Mouse (Mus musculus): ENCODE data around the gene Sctr. TPM values are rescaled to one million over a fixed set of nuclear protein-coding genes. Genes with fewer than 3 reads are reported as not detected.

The Sctr gene
- polyA plus RNA-seq, 1 experiment: 0.25 TPM

DNA sequence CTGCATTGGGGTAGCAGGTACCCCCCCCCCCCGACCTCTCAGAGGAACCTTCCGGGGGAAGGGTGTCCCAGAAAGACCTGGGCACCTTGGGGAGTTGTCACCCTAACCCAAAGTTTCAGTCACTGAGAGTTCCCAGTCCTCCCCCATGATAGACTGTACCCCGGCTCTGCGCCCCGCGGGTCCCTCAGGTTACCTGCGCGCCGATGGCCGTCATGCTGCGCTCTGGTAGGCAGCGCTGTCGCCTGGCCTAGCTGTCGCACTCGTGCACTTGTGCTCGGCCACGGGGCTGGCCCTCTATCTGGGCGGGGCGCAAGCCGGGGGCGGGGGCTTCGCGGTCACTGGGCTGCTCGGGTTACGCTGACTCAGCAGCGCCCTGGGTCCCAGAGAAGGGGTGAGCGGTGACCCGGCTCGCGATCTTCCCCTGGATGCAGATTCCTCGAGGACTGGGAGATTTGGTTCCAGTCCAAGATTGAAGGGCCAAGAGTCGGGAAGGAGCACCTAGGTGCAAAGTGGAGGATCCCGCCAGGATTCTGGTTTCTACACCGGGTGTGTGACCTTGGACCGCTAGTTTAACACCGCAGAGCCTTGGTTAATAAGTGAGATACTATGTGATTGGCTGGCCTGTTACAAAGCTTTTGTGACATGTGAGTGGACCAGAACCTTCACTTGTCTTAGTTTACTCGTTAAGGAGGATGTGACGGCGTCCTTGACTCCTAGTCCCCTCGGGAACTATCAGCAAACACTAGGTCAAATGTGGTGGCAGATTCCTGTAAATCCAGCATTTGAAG lies 67.0 kb downstream of the Sctr start, which contains the start of gene Tmem37:
Gene Tmem37 (minus strand): TSS at position 556 of the 788 bp plus-strand sequence.
- Histone ChIP-seq H3K27ac (ENCODE audit: insufficient read depth, low read length) (no peak within 1 kb of the TSS), H3K4me1 (ENCODE audit: control insufficient read depth, insufficient read depth, low read length) (no peaks in the 10 kb centered on the region), H3K4me3 (replicated peaks; ENCODE audit: insufficient read depth, low read depth, low read length) (peak within 1 kb of the TSS; percentile 40), H3K27me3 (ENCODE audit: control insufficient read depth, insufficient read depth, low read length) (no peaks in the 10 kb centered on the region; the same call in 1 of the 2 replicates)
- WGBS: 12% methylated on average over 40 of the region's 40 CpGs
- DNase-seq: peak; percentile 32 to 35
- TF ChIP-seq CTCF (IDR thresholded peaks at IDR 0.05; ENCODE audit: borderline replicate concordance, insufficient read depth, low read depth, low read length) (no peak), POLR2A (IDR thresholded peaks at IDR 0.05; ENCODE audit: borderline replicate concordance, insufficient read depth, low read length) (no peak)

DNA sequence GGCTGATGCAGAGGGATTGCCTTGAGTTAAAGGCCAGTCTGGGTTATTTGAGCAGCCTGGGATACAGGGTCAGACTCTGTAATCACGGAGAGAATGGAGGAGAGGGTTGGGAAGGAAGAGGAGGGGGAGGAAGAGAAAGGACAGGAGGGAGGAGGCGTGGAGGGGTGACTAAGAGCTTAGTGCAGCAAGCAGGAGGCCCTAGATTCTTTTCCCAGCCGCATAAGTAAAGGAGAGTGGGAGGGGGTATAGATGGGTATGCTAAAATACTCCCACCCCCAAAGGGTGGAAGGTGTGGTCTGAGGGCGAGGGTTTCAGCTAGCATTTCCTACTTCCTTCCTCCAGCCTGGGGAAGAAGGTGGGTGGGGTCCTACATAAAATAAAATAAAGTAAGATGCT lies 67.6 kb downstream of the Sctr start:
- Histone ChIP-seq H3K4me3 (replicated peaks; ENCODE audit: insufficient read depth, low read depth, low read length) (no peak overlapping the region), H3K27me3 (ENCODE audit: control insufficient read depth, insufficient read depth, low read length) (no peaks in the 10 kb centered on the region; the same call in 1 of the 2 replicates), H3K27ac (ENCODE audit: insufficient read depth, low read length) (no peak overlapping the region), H3K4me1 (ENCODE audit: control insufficient read depth, insufficient read depth, low read length) (no peaks in the 10 kb centered on the region)
- no peak for DNase-seq
- WGBS: 84% methylated on average over 4 of the region's 4 CpGs
- TF ChIP-seq POLR2A (IDR thresholded peaks at IDR 0.05; ENCODE audit: borderline replicate concordance, insufficient read depth, low read length) (no peak), CTCF (IDR thresholded peaks at IDR 0.05; ENCODE audit: borderline replicate concordance, insufficient read depth, low read depth, low read length) (no peak)

DNA sequence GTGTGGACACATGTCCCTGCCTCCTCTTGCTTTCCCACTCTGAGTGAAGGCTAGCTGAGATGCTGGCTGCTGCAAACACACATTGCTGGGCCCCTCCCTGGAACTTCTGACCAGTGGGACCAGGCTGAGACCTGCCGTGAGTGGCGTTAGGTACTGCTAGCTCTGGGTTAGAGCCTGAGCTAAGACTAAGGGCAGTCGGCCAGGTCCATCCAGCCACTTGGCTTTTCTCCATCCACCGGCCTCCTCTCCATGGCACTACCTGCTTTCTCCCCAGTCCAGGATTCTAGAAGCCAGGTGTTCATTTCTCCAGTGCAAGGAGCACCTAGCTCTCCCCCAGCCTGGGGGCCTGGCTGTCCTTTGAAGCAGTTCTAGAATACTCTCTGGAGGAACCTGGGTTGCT lies 68.2 kb downstream of the Sctr start:
- DNase-seq: peak; percentile 41 to 51
- H3K4me3 ChIP-seq (replicated peaks; ENCODE audit: insufficient read depth, low read depth, low read length): no peak overlapping the region
- WGBS: 38% methylated on average over 4 of the region's 4 CpGs

DNA sequence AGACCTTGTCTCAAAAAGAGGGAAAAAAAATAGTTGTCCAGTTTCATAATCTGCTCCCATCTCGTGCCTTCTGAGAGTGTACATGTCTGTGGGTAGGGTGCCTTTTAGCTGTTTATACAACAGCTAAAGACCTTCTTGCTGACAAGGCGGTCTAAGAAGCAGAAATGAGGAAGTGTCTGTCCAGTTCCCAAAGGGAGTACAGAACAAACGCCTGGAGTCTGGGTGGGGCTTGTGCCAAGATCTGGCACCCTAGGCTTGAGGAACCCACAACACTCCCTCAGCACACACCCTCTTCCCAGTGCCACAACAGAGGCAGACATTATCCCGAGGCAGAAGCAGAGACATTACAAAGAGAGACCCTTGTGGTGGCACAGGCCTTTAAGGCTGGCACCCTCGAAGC lies 68.8 kb downstream of the Sctr start:
- WGBS: 86% methylated on average over 5 of the region's 5 CpGs
- H3K4me1 ChIP-seq (ENCODE audit: control insufficient read depth, insufficient read depth, low read length): no peaks in the 10 kb centered on the region
- no peak for DNase-seq
- H3K27ac ChIP-seq (ENCODE audit: insufficient read depth, low read length): no peak overlapping the region
- H3K27me3 ChIP-seq (ENCODE audit: control insufficient read depth, insufficient read depth, low read length): no peaks in the 10 kb centered on the region; the same call in 1 of the 2 replicates
- no peak for TF ChIP-seq CTCF (IDR thresholded peaks at IDR 0.05; ENCODE audit: borderline replicate concordance, insufficient read depth, low read depth, low read length)
- H3K4me3 ChIP-seq (replicated peaks; ENCODE audit: insufficient read depth, low read depth, low read length): no peak overlapping the region

More for the DNA sequence above, 68.2 kb downstream of the Sctr start:
- no peaks in the 10 kb centered on the region; the same call in 1 of the 2 replicates for H3K27me3 ChIP-seq (ENCODE audit: control insufficient read depth, insufficient read depth, low read length)
- TF ChIP-seq CTCF (IDR thresholded peaks at IDR 0.05; ENCODE audit: borderline replicate concordance, insufficient read depth, low read depth, low read length): no peak
- TF ChIP-seq POLR2A (IDR thresholded peaks at IDR 0.05; ENCODE audit: borderline replicate concordance, insufficient read depth, low read length): no peak
- H3K4me1 ChIP-seq (ENCODE audit: control insufficient read depth, insufficient read depth, low read length): no peaks in the 10 kb centered on the region
- H3K27ac ChIP-seq (ENCODE audit: insufficient read depth, low read length): no peak overlapping the region

GRCm38 (mm10) chr1:120077746-120078410 lies 71.2 kb downstream of the Sctr start:
- Histone ChIP-seq H3K4me3 (replicated peaks; ENCODE audit: insufficient read depth, low read depth, low read length) (no peak overlapping the region), H3K4me1 (ENCODE audit: control insufficient read depth, insufficient read depth, low read length) (no peaks in the 10 kb centered on the region), H3K27me3 (ENCODE audit: control insufficient read depth, insufficient read depth, low read length) (no peaks in the 10 kb centered on the region; the same call in 1 of the 2 replicates), H3K27ac (ENCODE audit: insufficient read depth, low read length) (no peak overlapping the region)
- no peak for DNase-seq
- TF ChIP-seq CTCF (IDR thresholded peaks at IDR 0.05; ENCODE audit: borderline replicate concordance, insufficient read depth, low read depth, low read length): no peak
- TF ChIP-seq POLR2A (IDR thresholded peaks at IDR 0.05; ENCODE audit: borderline replicate concordance, insufficient read depth, low read length): no peak
- 39% methylated on average over 9 of the region's 9 CpGs for WGBS

DNA sequence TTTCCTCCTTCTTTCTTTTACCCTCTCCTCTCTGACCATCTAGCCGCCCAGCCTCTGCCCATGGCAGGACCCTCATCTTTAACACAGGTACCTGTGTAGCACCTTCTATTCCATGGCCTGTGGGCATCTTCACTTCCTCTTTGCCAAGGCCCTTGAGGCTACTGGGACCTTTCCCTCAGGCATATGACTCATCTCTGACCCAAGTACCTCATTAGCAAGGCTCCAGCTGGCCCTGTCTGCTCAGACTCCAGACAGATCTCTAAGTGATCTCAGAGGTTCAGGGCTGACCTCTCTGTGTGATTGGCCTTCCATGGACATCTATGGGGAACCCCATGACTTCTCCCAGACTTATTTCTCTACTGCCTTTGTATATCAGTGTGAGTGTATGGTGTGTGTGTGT lies 73.9 kb downstream of the Sctr start:
- DNase-seq: no peak
- WGBS: 93% methylated on average over 1 of the region's 1 CpGs
- TF ChIP-seq POLR2A (IDR thresholded peaks at IDR 0.05; ENCODE audit: borderline replicate concordance, insufficient read depth, low read length) (no peak), CTCF (IDR thresholded peaks at IDR 0.05; ENCODE audit: borderline replicate concordance, insufficient read depth, low read depth, low read length) (no peak)
- Histone ChIP-seq H3K4me3 (replicated peaks; ENCODE audit: insufficient read depth, low read depth, low read length) (no peak overlapping the region), H3K4me1 (ENCODE audit: control insufficient read depth, insufficient read depth, low read length) (no peaks in the 10 kb centered on the region), H3K27me3 (ENCODE audit: control insufficient read depth, insufficient read depth, low read length) (no peaks in the 10 kb centered on the region), H3K27ac (ENCODE audit: insufficient read depth, low read length) (no peak overlapping the region)

GRCm38 (mm10) chr1:120082957-120083585 lies 76.4 kb downstream of the Sctr start:
- Histone ChIP-seq H3K27me3 (ENCODE audit: control insufficient read depth, insufficient read depth, low read length) (no peaks in the 10 kb centered on the region), H3K4me1 (ENCODE audit: control insufficient read depth, insufficient read depth, low read length) (no peaks in the 10 kb centered on the region), H3K4me3 (replicated peaks; ENCODE audit: insufficient read depth, low read depth, low read length) (no peak overlapping the region), H3K27ac (ENCODE audit: insufficient read depth, low read length) (no peak overlapping the region)
- whole genome bisulfite sequencing: 49% methylated on average over 7 of the region's 7 CpGs
- TF ChIP-seq POLR2A (IDR thresholded peaks at IDR 0.05; ENCODE audit: borderline replicate concordance, insufficient read depth, low read length) (no peak), CTCF (IDR thresholded peaks at IDR 0.05; ENCODE audit: borderline replicate concordance, insufficient read depth, low read depth, low read length) (no peak)
- DNase-seq: no peak

Measured in cerebellum, adult 2 months (tissue).